Mouse (Mus musculus) telencephalon, adult 2 months (tissue): ENCODE data around the gene Spata21.

ENCODE experiments used
- DNase-seq: peaks from one replicate; pipeline ENCODE4 v3.0.0-alpha.2; 2011; ENCODE audit warnings: low read depth, low spot score

Gene Spata21

DNA sequence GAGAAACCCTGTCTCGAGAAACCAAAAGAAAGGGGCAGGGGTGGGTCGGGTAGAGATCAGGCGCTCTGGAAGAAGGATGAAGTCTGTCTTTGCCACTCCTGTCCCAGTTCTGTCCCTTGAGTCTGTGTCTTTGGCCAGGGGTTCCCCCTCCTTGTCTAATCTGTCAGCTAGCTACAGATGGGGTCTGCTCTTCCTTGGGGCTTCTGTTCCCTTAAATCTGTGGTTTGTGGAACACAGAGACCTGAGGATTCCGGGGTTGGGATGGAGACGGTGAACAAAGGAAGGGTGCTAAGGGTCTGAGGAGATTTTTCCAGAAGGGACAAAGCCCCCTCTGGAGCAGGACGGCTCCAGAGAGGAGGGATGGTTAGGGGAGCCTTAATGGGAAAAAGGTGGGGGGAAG is at the start of gene Spata21:
Gene Spata21, plus strand, starts transcription at position 301 of the 400 bp plus-strand sequence.
- no peak for DNase-seq

DNA sequence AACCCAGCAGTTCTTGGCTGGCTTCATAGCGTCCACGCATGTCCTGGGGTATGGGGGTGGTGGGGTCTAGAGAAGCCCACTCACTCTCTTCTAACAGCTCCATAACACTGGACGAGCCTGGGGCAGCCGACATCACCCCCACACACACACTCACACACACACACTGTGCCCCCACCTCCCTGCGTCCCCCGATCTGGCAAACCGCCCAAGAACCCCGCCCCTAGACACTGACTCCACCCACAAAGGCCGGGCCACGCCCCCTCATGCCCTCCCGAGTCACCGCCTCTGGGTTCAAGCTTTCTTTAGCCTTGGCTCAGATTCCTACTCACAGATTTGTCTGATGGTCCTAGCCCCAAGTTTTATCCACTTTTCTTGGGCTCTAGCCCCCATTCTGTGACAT is 47.0 kb upstream of the Spata21 start:
- DNase-seq: no peak

DNA sequence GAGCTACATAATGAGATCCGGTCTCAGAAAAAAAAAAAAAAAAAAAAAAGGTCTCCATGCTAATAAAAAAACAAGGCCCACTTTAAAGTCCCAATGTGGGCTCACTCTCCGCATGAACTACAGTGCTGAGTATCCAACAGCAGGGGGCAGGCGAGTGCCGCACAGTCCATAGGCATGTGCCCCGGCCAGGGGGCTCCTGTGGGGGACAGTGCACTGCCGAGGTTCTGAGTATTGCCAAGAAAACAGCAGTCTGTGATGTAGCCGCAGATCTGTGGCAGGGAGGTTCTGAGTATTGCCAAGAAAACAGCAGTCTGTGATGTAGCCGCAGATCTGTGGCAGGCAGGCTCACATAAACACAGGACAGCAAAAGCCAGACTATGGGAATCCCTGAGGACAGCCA is 43.3 kb upstream of the Spata21 start:
- no peak for DNase-seq

DNA sequence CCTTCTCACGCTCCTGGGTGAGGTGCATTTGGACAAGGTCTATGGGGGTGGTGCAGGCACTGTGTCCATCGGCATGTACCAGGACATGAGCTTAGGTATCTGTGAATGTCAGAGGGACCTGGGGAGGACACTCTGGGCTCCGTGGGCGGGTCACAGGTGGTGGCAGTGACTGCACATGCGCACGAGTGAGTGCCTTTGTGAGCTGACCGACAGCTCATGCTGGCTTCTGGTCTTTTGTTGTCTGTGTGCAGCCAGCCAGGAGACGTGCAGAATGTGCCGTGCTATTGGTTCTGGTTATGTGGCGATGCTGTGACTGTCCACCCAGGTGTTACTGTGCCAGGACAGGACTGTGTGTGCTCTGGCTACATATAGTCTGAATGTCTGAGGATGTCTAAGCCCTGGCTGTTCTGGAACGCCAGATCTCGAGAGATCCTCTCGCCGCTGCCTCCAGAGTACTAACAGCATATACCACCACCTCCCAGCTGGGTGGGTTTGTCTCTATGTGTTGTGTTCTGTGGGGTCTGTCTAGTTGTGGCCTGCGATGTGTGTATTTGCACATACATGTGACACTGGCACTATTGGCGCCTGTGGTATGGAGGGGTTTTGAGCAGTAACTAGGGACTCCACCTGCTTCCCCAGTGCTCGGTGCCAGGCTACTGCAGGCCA is 39.2 kb upstream of the Spata21 start:
- no peak for DNase-seq

GRCm38 (mm10) chr4:141049476-141049835 is 38.7 kb upstream of the Spata21 start:
- DNase-seq: peak; percentile 65

DNA sequence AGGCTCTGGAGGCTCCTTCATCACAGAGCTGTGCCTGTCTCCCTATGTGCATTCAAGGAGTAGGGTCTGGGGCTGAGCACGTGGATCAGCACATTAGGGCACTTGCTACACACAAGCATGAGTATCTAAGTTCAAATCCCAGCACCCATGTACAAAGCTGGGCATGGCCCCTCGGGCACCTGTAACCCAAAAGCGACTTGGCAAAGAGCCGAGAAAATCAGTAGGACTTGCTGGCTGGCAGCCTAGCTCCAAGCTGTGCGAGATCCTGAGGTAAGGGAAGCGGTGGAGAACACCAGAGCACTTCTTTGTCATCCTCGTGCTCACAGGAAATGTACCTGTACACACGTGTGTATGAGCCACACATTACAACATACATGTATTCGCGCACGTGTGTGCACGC is 35.7 kb upstream of the Spata21 start:
- DNase-seq: no peak

DNA sequence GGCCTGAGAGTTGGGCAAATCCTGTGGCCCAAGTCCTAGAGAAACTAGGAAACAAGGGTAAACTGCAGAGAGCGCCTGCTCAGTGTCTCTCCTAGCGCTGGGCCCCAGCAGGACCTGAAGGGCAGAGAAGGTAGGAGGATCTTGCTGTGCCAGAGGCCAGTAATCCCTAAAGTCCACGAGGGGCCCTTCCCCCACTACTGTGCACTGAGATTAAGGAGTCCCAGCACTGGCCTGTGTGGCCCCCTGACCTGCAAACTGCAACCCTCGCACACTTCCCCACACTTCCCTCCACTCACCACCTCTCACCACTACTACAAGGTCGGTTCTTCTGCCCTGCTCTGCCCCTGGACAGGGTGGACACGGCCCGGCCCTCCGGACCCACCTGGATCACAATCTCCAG is 35.0 kb upstream of the Spata21 start:
- no peak for DNase-seq

DNA sequence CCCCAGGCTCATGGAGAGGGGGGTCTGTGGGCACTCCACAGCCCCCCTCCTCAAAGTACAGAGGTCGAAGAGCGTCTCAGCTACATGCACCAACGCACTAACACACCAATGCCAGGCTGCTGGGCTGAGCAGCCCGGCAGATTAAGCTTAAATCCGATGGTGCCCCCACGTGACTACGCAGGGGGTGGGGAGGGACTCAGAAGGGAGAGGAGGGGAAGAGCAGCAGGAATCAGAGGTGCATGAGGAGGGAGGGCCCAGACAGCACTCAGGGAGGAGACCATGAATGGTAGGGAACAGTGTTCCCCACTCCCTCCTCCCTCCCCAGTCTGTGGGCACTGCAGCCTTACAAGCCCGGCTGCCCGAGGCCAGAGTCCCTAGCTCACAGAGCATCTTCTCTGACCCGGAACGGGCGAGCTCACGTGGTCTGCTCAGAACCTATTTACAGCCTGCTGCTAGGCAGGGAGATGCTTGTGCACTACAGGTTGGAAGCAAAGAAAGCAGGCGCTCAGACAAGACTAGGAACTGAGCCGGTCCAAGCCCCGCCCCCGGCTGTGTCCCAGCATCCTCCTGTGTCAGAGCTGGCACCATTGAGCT is 34.5 kb upstream of the Spata21 start:
- DNase-seq: peak; percentile 85

DNA sequence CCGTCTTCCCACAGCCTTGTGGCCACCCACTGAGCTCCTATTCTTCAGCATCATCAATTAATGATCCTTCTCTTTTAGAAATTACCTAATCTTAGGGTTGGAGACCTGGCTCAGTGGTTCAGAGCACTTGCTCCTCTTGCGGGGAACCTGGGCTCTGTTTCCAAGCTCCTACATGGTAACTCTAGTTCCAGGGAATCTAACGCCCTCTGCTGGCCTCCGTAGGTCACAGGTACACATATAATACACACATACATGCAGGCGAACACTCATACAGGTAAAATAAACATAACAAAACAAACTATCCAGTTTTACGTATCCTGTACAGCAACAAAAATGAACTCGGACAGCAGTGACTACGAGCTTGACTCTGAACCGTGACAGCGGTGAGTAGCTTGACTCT is 31.2 kb upstream of the Spata21 start:
- DNase-seq: no peak

GRCm38 (mm10) chr4:141058835-141059234 is 29.3 kb upstream of the Spata21 start:
- no peak for DNase-seq

DNA sequence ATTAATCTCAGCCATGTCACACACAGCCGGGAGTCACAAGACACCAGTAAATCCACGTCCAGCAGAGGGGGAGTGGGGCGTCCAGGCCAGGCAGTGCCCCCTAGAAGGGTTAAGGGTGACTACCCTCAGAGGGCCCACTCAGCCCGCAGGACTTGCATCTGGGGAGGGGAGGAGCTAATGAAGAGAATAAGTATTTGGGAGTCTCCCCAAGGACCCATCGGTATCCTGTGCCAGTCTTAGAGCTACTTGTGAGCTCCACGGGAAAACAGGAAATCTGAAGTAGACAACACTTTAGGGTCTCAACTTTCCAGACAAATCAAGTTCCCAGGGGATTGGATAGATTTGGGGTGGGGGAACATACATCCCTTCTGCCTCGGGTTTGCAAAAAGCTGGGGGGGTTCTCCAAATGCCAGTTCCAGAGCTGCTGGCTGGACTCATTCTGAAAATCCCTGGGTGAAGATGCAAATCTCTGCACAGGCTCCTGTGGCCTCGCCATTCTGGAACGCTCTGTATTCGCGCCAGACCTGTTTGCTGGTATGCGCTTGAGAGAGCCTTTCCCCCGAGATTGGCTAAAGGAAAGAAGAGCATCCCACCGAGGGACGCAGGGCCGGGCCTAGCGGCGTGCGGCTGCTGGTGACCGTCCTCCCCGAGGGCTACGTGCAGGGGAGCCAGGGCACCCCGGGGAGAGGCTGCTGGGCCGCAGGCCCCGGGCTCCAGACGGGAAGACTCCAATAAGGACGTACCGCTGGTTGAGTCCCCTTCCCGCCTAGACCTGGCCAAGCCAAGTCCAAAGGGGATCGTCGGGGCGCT is 28.3 kb upstream of the Spata21 start:
- DNase-seq: no peak

DNA sequence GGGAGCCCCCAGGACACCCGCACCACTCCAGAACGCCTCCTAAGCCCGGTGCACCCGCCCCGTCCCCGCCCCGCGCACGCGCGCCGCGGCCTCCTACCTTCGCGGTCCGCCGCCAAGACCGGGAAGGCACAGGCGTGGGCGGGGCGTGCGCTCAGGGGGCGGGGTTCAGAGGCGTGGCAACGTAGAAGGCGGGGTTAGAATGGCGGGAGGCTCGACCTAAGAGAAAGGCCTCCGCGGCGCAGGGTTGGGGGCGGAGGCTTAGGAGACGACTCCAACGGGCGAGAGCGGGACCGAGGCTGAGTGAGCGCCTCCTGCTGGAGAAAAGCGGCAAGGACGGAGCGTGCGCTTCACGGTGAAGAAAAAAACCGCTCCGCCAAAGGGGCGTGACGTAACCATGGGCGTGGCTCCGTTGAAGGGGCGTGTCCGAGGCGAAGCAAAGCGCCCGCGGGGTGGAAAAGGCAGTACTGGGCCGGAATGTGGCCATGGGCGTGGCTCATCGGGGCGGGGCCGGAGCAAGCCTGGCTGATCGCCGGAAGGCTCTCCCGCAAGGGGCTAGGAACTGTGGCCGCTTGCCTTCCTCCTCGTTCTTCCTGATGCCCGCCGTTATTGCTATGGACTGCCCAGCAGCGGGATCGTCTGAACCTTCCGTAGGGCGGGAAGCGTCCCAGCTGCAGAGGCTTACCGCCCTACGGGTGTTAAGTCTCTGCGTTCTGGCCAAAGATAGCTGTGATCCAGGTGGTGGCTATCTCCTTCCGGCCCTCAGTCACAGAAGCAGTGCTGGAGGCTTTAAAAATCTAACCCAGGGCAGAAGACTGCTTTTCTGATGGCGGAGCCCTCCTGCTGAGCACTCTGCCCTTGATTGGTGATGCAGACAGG is 27.5 kb upstream of the Spata21 start, which contains the start of gene Crocc:
Gene Crocc, minus strand, starts transcription at position 125 of the 876 bp plus-strand sequence.
- peak; percentile 98 for DNase-seq

DNA sequence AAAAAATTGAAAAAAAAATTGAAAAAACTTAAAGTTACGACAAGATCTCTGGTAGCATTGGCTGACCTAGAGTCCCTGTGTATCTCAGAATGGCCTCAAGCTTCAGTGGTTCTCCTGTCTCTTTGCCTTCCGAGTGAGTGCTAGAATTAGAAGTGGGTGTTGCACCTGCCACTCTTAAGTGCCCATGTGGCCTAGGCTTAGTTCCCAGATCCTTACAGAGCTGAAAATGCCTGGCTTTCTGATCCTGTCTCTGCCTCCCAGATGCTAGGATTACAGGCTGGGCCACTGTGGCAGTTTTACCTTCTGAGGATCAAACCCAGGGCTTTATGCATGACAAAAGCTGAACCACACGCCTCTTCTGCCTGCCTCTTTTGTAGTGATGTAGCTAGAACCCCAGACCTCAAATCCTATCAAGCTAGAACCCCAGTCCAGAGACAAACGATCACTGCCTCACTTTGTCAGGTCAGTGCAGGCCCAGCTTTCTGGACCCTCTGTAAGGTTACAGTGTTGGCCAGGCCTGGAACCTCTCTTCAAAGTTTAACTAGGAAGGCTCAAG is 24.0 kb upstream of the Spata21 start:
- no peak for DNase-seq

DNA sequence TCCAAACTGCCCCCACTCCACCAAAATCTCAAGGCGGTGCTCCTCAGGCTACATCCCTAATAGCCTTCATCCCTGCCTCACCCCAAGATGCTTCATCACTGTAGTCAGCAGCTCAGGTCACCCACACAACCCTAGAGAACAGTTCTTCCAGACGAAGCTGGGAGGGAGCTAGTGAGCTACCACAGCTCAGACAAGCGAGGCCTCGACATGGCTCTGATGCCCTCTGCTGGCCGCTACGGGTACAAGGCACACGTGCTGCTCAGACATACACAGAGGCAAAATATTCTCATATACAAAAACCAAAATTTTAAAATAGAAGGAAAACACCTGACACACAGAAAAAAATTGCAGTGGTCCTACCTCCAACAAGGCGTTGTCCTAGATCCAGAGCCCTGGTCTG is 23.0 kb upstream of the Spata21 start:
- DNase-seq: peak; percentile 87

DNA sequence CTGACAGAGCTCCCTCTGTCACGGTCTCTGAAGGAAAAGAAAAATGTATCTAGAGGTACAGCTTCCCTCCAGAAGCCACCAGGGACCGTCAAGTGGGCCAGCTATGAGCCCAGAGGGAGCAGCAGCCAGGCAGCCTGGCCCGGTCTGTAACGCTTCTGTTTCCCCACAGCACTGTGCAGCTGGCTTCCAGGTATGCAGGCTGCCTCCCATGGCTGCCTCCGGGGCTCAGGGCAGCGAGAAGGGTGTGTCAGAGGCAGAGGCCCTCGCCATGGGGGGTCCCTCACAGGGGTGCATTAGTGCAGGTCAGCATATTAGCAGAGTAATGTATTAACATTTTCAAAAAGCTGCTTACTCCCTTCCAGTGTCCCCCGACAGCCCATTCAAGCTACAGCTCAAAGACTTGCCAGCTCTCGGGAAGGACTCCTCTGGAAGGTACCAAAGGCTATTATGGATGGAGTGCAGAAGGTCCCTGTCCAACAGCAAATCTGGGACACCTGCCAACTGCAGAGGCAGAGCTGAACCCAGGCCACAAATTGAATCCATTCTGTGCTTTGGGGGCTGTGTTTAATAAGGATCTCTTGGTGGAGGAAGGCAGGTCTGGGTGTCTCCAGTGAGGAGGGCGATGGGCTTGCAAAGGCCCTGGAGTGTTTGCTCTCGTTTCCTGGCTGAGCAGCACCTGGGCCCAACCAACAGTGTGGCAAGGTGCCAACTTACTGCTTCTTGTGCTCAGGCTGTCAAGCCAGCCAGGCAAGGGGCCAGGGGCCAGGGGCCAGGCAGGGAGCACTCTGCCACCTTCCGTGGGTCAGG is 21.2 kb upstream of the Spata21 start:
- DNase-seq: no peak

- DNase-seq: no peak
Observed at GRCm38 (mm10) chr4:141067516-141068046, 20.6 kb upstream of the Spata21 start.

GRCm38 (mm10) chr4:141068655-141069054 is 19.5 kb upstream of the Spata21 start:
- no peak for DNase-seq

DNA sequence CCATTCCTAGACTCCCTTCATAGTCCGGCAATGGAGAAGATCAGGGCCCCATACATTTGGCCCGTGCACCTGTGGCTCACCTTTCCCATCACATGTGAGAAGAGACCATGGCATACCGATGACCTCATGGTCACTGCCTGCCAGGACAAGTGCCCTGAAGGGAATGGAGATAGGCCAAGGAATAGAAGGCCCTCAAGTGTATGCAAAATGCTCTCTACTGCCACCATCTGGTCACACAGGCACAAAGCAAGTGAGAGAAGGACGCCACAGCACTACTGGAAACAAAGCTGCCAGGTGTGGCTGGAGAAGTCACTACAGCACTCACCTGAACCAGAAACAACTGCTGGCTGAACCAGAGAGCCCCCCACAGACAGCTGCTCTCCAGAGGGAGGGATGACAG is 18.4 kb upstream of the Spata21 start:
- DNase-seq: no peak

- DNase-seq: no peak
Observed at GRCm38 (mm10) chr4:141072502-141072901, 15.6 kb upstream of the Spata21 start.

GRCm38 (mm10) chr4:141073661-141074060 is 14.5 kb upstream of the Spata21 start:
- DNase-seq: peak; percentile 69
